Mouse (Mus musculus): ENCODE measurements at regions not wholly inside any gene's neighbourhood (a gene's known extent, or its start where the extent isn't known, plus 50 kb on each side); places are given as distances from the start of the nearest gene placed in this dataset.

DNA sequence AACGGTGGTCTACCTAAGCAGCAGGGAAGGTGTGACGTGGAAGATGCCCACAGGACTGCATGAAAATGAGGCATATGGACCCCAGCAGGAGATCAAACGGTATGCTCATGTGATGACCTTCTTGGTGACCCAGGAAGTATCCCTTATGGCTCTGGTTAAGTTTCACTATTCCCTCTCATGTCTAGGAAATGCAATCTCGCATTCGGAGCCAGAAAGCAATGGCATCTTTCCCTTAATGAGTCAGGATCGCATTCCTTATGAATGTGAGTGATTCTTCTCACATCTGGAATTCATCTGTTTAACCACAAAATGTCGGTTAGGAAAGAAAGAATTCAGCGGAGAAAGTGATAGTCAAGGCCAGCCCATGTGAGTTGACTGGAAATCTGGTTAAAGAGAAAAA, 593.7 kb downstream of the Ttll7 start:
- H3K27ac ChIP-seq (ENCODE audit: insufficient read depth, low read depth, low read length, poor library complexity, severe bottlenecking), result no peak overlapping the region
- H3K4me1 ChIP-seq (ENCODE audit: control insufficient read depth in 2 of 2, insufficient read depth in 2 of 2, low read length in 2 of 2, poor library complexity in 1 of 2), result no peaks in the 10 kb centered on the region
- no peaks in the 10 kb centered on the region for H3K36me3 ChIP-seq (ENCODE audit: control insufficient read depth, insufficient read depth, low read length, poor library complexity, severe bottlenecking)
- no peak for DNase-seq (ENCODE audit: low read depth, low spot score)
- no peaks in the 10 kb centered on the region for H3K9me3 ChIP-seq (ENCODE audit: control insufficient read depth, insufficient read depth, low read depth, low read length)
- in situ Hi-C loops (cut with MboI; ENCODE audit: low sequenced_read_pairs in 2 of 2, unreplicated experiment in 2 of 2), result no loop called here
- no peak overlapping the region for H3K4me3 ChIP-seq (ENCODE audit: insufficient read depth in 1 of 2, low read depth in 1 of 2, low read length in 2 of 2, poor library complexity in 1 of 2, severe bottlenecking in 1 of 2)
- no peak overlapping the region for H3K9ac ChIP-seq (ENCODE audit: insufficient read depth, low read depth, low read length, poor library complexity, severe bottlenecking)
- no peak for TF ChIP-seq HCFC1 (IDR thresholded peaks at IDR 0.05; ENCODE audit: borderline replicate concordance, insufficient read depth, low read length)

DNA sequence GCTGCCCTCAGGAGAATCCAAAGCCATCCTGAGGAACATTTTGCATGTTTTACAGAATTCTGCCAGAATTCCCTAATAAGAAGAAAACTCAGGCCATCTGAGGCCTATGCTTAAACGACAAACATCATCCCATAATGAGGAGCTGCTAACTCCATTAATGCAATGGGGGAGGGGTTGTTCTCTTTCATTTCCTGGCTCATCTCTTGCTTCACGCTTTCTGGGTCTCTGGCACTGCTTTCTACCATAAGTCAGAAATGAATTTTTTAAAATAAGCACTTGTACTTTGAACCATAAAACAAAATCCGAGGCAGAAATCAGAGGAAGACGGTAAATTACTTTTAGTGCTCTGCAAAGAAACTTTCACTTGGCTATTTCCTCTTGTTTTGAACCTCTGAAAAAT, 600.0 kb downstream of the Ttll7 start:
- Histone ChIP-seq H3K4me1 (ENCODE audit: control insufficient read depth in 2 of 2, insufficient read depth in 2 of 2, low read length in 2 of 2, poor library complexity in 1 of 2) (no peaks in the 10 kb centered on the region), H3K4me3 (ENCODE audit: insufficient read depth in 1 of 2, low read depth in 1 of 2, low read length in 2 of 2, poor library complexity in 1 of 2, severe bottlenecking in 1 of 2) (no peak overlapping the region), H3K27ac (ENCODE audit: insufficient read depth, low read depth, low read length, poor library complexity, severe bottlenecking) (no peak overlapping the region), H3K9ac (ENCODE audit: insufficient read depth, low read depth, low read length, poor library complexity, severe bottlenecking) (no peak overlapping the region), H3K36me3 (ENCODE audit: control insufficient read depth, insufficient read depth, low read length, poor library complexity, severe bottlenecking) (no peaks in the 10 kb centered on the region), H3K9me3 (ENCODE audit: control insufficient read depth, insufficient read depth, low read depth, low read length) (no peaks in the 10 kb centered on the region)
- TF ChIP-seq CHD2 (IDR thresholded peaks at IDR 0.05; ENCODE audit: low read depth, low read length) (no peak), HCFC1 (IDR thresholded peaks at IDR 0.05; ENCODE audit: borderline replicate concordance, insufficient read depth, low read length) (no peak), ZC3H11A (IDR thresholded peaks at IDR 0.05; ENCODE audit: borderline replicate concordance, low read depth, low read length) (no peak), ZNF384 (IDR thresholded peaks at IDR 0.05; ENCODE audit: low read depth, low read length) (no peak), MAFK (IDR thresholded peaks at IDR 0.05; ENCODE audit: insufficient read depth, low read depth, low read length) (no peak)
- no peak for DNase-seq (ENCODE audit: low read depth, low spot score)
- in situ Hi-C loops (cut with MboI; ENCODE audit: low sequenced_read_pairs in 2 of 2, unreplicated experiment in 2 of 2), result no loop called here

DNA sequence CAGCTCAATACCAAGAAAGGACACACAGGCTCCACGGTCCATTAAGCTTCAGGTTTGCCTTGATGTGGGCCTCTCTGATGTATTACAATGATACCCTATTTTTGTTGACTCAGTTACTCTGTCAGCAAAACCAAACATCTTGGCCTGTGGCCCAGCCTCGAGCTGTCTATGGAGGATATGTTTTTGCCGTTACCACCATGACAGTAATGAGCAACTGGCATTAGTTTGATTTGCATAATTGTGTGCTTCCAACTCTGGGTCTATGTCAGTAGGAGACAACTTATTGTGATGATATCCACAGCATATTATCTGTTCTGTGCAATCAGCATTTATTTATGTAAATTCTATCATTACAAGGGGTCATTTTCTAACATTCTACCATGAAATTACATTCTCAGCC, 603.2 kb downstream of the Ttll7 start:
- Histone ChIP-seq H3K4me3 (ENCODE audit: insufficient read depth in 1 of 2, low read depth in 1 of 2, low read length in 2 of 2, poor library complexity in 1 of 2, severe bottlenecking in 1 of 2) (no peak overlapping the region), H3K36me3 (ENCODE audit: control insufficient read depth, insufficient read depth, low read length, poor library complexity, severe bottlenecking) (no peaks in the 10 kb centered on the region), H3K9me3 (ENCODE audit: control insufficient read depth, insufficient read depth, low read depth, low read length) (no peaks in the 10 kb centered on the region), H3K27ac (ENCODE audit: insufficient read depth, low read depth, low read length, poor library complexity, severe bottlenecking) (no peak overlapping the region), H3K9ac (ENCODE audit: insufficient read depth, low read depth, low read length, poor library complexity, severe bottlenecking) (no peak overlapping the region), H3K4me1 (ENCODE audit: control insufficient read depth in 2 of 2, insufficient read depth in 2 of 2, low read length in 2 of 2, poor library complexity in 1 of 2) (no peaks in the 10 kb centered on the region)
- in situ Hi-C loops (cut with MboI; ENCODE audit: low sequenced_read_pairs in 2 of 2, unreplicated experiment in 2 of 2), result no loop called here
- DNase-seq (ENCODE audit: low read depth, low spot score), result no peak
- no peak for TF ChIP-seq MAFK (IDR thresholded peaks at IDR 0.05; ENCODE audit: insufficient read depth, low read depth, low read length)
- TF ChIP-seq CHD2 (IDR thresholded peaks at IDR 0.05; ENCODE audit: low read depth, low read length), result no peak
- no peak for TF ChIP-seq ZC3H11A (IDR thresholded peaks at IDR 0.05; ENCODE audit: borderline replicate concordance, low read depth, low read length)
- no peak for TF ChIP-seq ZNF384 (IDR thresholded peaks at IDR 0.05; ENCODE audit: low read depth, low read length)
- no peak for TF ChIP-seq HCFC1 (IDR thresholded peaks at IDR 0.05; ENCODE audit: borderline replicate concordance, insufficient read depth, low read length)

DNA sequence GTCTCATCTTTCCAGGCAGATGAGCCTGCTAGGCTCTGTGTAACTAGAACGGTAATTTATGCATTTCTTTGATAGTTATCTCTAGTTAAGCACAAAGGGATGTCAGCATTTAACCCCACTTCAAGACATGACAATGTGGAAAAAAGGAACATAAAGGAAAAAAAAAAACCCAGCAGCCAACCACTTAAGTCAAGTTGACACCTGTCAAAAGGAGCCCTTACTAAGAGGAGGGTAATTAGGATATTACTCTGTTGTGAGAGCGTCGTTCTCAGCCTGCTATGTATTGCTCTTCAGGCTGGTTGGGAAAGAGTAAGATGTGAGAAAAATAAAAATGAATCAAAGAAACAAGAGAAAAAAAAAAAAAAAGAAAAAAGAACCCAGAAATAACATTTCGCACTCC, 604.1 kb downstream of the Ttll7 start:
- Histone ChIP-seq H3K36me3 (ENCODE audit: control insufficient read depth, insufficient read depth, low read length, poor library complexity, severe bottlenecking) (no peaks in the 10 kb centered on the region), H3K9ac (ENCODE audit: insufficient read depth, low read depth, low read length, poor library complexity, severe bottlenecking) (no peak overlapping the region), H3K9me3 (ENCODE audit: control insufficient read depth, insufficient read depth, low read depth, low read length) (no peaks in the 10 kb centered on the region), H3K27ac (ENCODE audit: insufficient read depth, low read depth, low read length, poor library complexity, severe bottlenecking) (no peak overlapping the region), H3K4me3 (ENCODE audit: insufficient read depth in 1 of 2, low read depth in 1 of 2, low read length in 2 of 2, poor library complexity in 1 of 2, severe bottlenecking in 1 of 2) (no peak overlapping the region), H3K4me1 (ENCODE audit: control insufficient read depth in 2 of 2, insufficient read depth in 2 of 2, low read length in 2 of 2, poor library complexity in 1 of 2) (no peaks in the 10 kb centered on the region)
- TF ChIP-seq MAFK (IDR thresholded peaks at IDR 0.05; ENCODE audit: insufficient read depth, low read depth, low read length) (no peak), ZNF384 (IDR thresholded peaks at IDR 0.05; ENCODE audit: low read depth, low read length) (no peak), ZC3H11A (IDR thresholded peaks at IDR 0.05; ENCODE audit: borderline replicate concordance, low read depth, low read length) (no peak), HCFC1 (IDR thresholded peaks at IDR 0.05; ENCODE audit: borderline replicate concordance, insufficient read depth, low read length) (no peak), CHD2 (IDR thresholded peaks at IDR 0.05; ENCODE audit: low read depth, low read length) (no peak)
- no peak for DNase-seq (ENCODE audit: low read depth, low spot score)
- in situ Hi-C loops (cut with MboI; ENCODE audit: low sequenced_read_pairs in 2 of 2, unreplicated experiment in 2 of 2), result no loop called here

DNA sequence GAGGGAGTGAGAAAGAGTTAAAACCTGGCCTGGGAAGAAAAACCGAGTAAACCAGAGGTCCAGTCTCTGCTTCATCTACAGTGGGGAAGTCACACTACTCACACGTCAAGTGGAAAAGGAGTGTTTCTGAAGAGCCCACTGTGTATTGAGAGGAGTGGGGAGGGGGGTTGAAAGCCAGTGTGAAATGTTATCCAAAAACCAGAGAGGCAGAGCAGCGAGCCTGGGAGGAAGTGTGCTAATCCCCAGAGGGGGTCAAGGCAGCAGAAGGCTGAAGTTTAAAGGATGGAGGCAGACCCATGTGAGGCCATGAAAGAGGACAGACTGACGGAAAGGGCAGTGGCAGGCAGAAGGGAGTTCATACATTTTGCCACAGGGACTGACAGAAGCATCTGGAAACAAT, 605.9 kb downstream of the Ttll7 start:
- Histone ChIP-seq H3K36me3 (ENCODE audit: control insufficient read depth, insufficient read depth, low read length, poor library complexity, severe bottlenecking) (no peaks in the 10 kb centered on the region), H3K9ac (ENCODE audit: insufficient read depth, low read depth, low read length, poor library complexity, severe bottlenecking) (no peak overlapping the region), H3K4me3 (ENCODE audit: insufficient read depth in 1 of 2, low read depth in 1 of 2, low read length in 2 of 2, poor library complexity in 1 of 2, severe bottlenecking in 1 of 2) (no peak overlapping the region), H3K27ac (ENCODE audit: insufficient read depth, low read depth, low read length, poor library complexity, severe bottlenecking) (no peak overlapping the region), H3K9me3 (ENCODE audit: control insufficient read depth, insufficient read depth, low read depth, low read length) (no peaks in the 10 kb centered on the region), H3K4me1 (ENCODE audit: control insufficient read depth in 2 of 2, insufficient read depth in 2 of 2, low read length in 2 of 2, poor library complexity in 1 of 2) (no peaks in the 10 kb centered on the region)
- in situ Hi-C loops (cut with MboI; ENCODE audit: low sequenced_read_pairs in 2 of 2, unreplicated experiment in 2 of 2), result no loop called here
- no peak for TF ChIP-seq HCFC1 (IDR thresholded peaks at IDR 0.05; ENCODE audit: borderline replicate concordance, insufficient read depth, low read length)
- DNase-seq (ENCODE audit: low read depth, low spot score), result no peak

Data from ES-E14 (cell line).